Mouse (Mus musculus): ENCODE measurements around the gene Tomm70a. TPM values are rescaled to one million over a fixed set of nuclear protein-coding genes. Genes with fewer than 3 reads are reported as not detected.
"Not testable (repeated sequence)": the region's sequence is repeated elsewhere in the genome, so short reads cannot be mapped to it uniquely, and the experiment has no call there.

The Tomm70a gene
- polyA plus RNA-seq, 1 experiment from 2014 or later = 50.0 TPM

- DNase-seq (ENCODE audit: low spot score) = no peak
- Histone ChIP-seq H3K4me3 (no peak overlapping the region), H3K27me3 (replicated peaks; ENCODE audit: low read depth, poor library complexity, severe bottlenecking) (no peaks in the 10 kb centered on the region), H3K36me3 (replicated peaks) (peaks cover 93% of the 10 kb centered on the region), H3K4me1 (no peaks in the 10 kb centered on the region), H3K9me3 (no peaks in the 10 kb centered on the region), H3K27ac (replicated peaks) (no peak overlapping the region)
- 78% methylated on average over 4 of the region's 4 CpGs for WGBS
Observed at GRCm38 (mm10) chr16:57157728-57158127, 36.2 kb downstream of the Tomm70a start.

- H3K27me3 ChIP-seq (replicated peaks; ENCODE audit: low read depth, poor library complexity, severe bottlenecking) = no peaks in the 10 kb centered on the region
- WGBS = 75% methylated on average over 7 of the region's 7 CpGs
- H3K4me1 ChIP-seq = no peaks in the 10 kb centered on the region
- no peaks in the 10 kb centered on the region for H3K9me3 ChIP-seq
- peaks cover 87% of the 10 kb centered on the region for H3K36me3 ChIP-seq (replicated peaks)
- no peak for DNase-seq (ENCODE audit: low spot score)
- H3K4me3 ChIP-seq = no peak overlapping the region
- H3K27ac ChIP-seq (replicated peaks) = no peak overlapping the region
Observed at GRCm38 (mm10) chr16:57159835-57160234, 38.3 kb downstream of the Tomm70a start.

- Histone ChIP-seq H3K36me3 (replicated peaks) (peaks cover 63% of the 10 kb centered on the region), H3K4me3 (no peak overlapping the region), H3K4me1 (no peaks in the 10 kb centered on the region), H3K27ac (replicated peaks) (no peak overlapping the region), H3K27me3 (replicated peaks; ENCODE audit: low read depth, poor library complexity, severe bottlenecking) (no peaks in the 10 kb centered on the region), H3K9me3 (no peaks in the 10 kb centered on the region)
- DNase-seq (ENCODE audit: low spot score) = no peak
- WGBS = 89% methylated on average over 5 of the region's 5 CpGs
Observed at GRCm38 (mm10) chr16:57162841-57163240, 41.3 kb downstream of the Tomm70a start.

GRCm38 (mm10) chr16:57163694-57164093 is 42.2 kb downstream of the Tomm70a start:
- Histone ChIP-seq H3K4me1 (peaks cover 8% of the 10 kb centered on the region), H3K27me3 (replicated peaks; ENCODE audit: low read depth, poor library complexity, severe bottlenecking) (no peaks in the 10 kb centered on the region), H3K27ac (replicated peaks) (no peak overlapping the region), H3K36me3 (replicated peaks) (peaks cover 54% of the 10 kb centered on the region), H3K4me3 (no peak overlapping the region), H3K9me3 (no peaks in the 10 kb centered on the region)
- no peak for DNase-seq (ENCODE audit: low spot score)
- WGBS = 95% methylated on average over 1 of the region's 1 CpGs

- no peak overlapping the region for H3K4me3 ChIP-seq
- WGBS = 93% methylated on average over 5 of the region's 5 CpGs
- H3K27ac ChIP-seq (replicated peaks) = no peak overlapping the region
- H3K9me3 ChIP-seq = no peaks in the 10 kb centered on the region
- DNase-seq (ENCODE audit: low spot score) = no peak
- H3K4me1 ChIP-seq = peaks cover 8% of the 10 kb centered on the region
- H3K36me3 ChIP-seq (replicated peaks) = peaks cover 42% of the 10 kb centered on the region
- no peaks in the 10 kb centered on the region for H3K27me3 ChIP-seq (replicated peaks; ENCODE audit: low read depth, poor library complexity, severe bottlenecking)
Observed at GRCm38 (mm10) chr16:57165157-57165556, 43.7 kb downstream of the Tomm70a start.

GRCm38 (mm10) chr16:57166086-57166485 is 44.6 kb downstream of the Tomm70a start:
- Histone ChIP-seq H3K9me3 (no peaks in the 10 kb centered on the region), H3K27me3 (replicated peaks; ENCODE audit: low read depth, poor library complexity, severe bottlenecking) (no peaks in the 10 kb centered on the region), H3K4me1 (peaks cover 8% of the 10 kb centered on the region), H3K4me3 (peak overlapping the region; percentile 76), H3K36me3 (replicated peaks) (peaks cover 37% of the 10 kb centered on the region), H3K27ac (replicated peaks) (no peak overlapping the region)
- DNase-seq (ENCODE audit: low spot score) = no peak
- WGBS = 85% methylated on average over 6 of the region's 6 CpGs

GRCm38 (mm10) chr16:57166611-57167513 is 45.4 kb downstream of the Tomm70a start, which contains the start of gene Nit2:
TSS of gene Nit2 (minus strand) at chr16:57167341.
- H3K4me1 ChIP-seq = peaks cover 8% of the 10 kb centered on the region
- peak within 1 kb of the TSS; percentile 92 for H3K27ac ChIP-seq (replicated peaks)
- no peaks in the 10 kb centered on the region for H3K9me3 ChIP-seq
- peaks cover 35% of the 10 kb centered on the region for H3K36me3 ChIP-seq (replicated peaks)
- peak; percentile 96 for DNase-seq (ENCODE audit: low spot score)
- no peaks in the 10 kb centered on the region for H3K27me3 ChIP-seq (replicated peaks; ENCODE audit: low read depth, poor library complexity, severe bottlenecking)
- peak within 1 kb of the TSS; percentile 76 for H3K4me3 ChIP-seq
- under 1% methylated on average over 58 of the region's 58 CpGs for WGBS

- WGBS = 33% methylated on average over 5 of the region's 5 CpGs
- Histone ChIP-seq H3K36me3 (replicated peaks) (peaks cover 32% of the 10 kb centered on the region), H3K4me3 (peak overlapping the region; percentile 76), H3K27ac (replicated peaks) (peak overlapping the region; percentile 92), H3K27me3 (replicated peaks; ENCODE audit: low read depth, poor library complexity, severe bottlenecking) (no peaks in the 10 kb centered on the region), H3K4me1 (peaks cover 8% of the 10 kb centered on the region), H3K9me3 (no peaks in the 10 kb centered on the region)
- DNase-seq (ENCODE audit: low spot score) = no peak
Observed at GRCm38 (mm10) chr16:57167514-57167912, 46.0 kb downstream of the Tomm70a start.

GRCm38 (mm10) chr16:57168236-57168635 is 46.7 kb downstream of the Tomm70a start:
- H3K27ac ChIP-seq (replicated peaks) = no peak overlapping the region

GRCm38 (mm10) chr16:57171161-57171560 is 49.7 kb downstream of the Tomm70a start:
- no peak for DNase-seq (ENCODE audit: low spot score)
- Histone ChIP-seq H3K4me3 (no peak overlapping the region), H3K27me3 (replicated peaks; ENCODE audit: low read depth, poor library complexity, severe bottlenecking) (no peaks in the 10 kb centered on the region), H3K9me3 (no peaks in the 10 kb centered on the region), H3K36me3 (replicated peaks) (peaks cover 23% of the 10 kb centered on the region), H3K27ac (replicated peaks) (no peak overlapping the region), H3K4me1 (peaks cover 8% of the 10 kb centered on the region)
- WGBS = 93% methylated on average over 8 of the region's 8 CpGs

More at GRCm38 (mm10) chr16:57168236-57168635, 46.7 kb downstream of the Tomm70a start:
- 68% methylated on average over 4 of the region's 4 CpGs for WGBS
- Histone ChIP-seq H3K36me3 (replicated peaks) (peaks cover 30% of the 10 kb centered on the region), H3K4me3 (no peak overlapping the region), H3K27me3 (replicated peaks; ENCODE audit: low read depth, poor library complexity, severe bottlenecking) (no peaks in the 10 kb centered on the region), H3K4me1 (peaks cover 8% of the 10 kb centered on the region), H3K9me3 (no peaks in the 10 kb centered on the region)
- DNase-seq (ENCODE audit: low spot score) = no peak

- DNase-seq (ENCODE audit: low spot score) = no peak
- WGBS = 90% methylated on average over 6 of the region's 6 CpGs
- no peaks in the 10 kb centered on the region for H3K27me3 ChIP-seq (replicated peaks; ENCODE audit: low read depth, poor library complexity, severe bottlenecking)
- H3K9me3 ChIP-seq = no peaks in the 10 kb centered on the region
- H3K4me3 ChIP-seq = no peak overlapping the region
- H3K36me3 ChIP-seq (replicated peaks) = peaks cover 27% of the 10 kb centered on the region
- H3K27ac ChIP-seq (replicated peaks) = no peak overlapping the region
- peaks cover 8% of the 10 kb centered on the region for H3K4me1 ChIP-seq
Observed at GRCm38 (mm10) chr16:57171570-57171969, 50.1 kb downstream of the Tomm70a start.

GRCm38 (mm10) chr16:57174480-57174879 is 53.0 kb downstream of the Tomm70a start:
- H3K4me3 ChIP-seq; H3K27me3 ChIP-seq (replicated peaks; ENCODE audit: low read depth, poor library complexity, severe bottlenecking); H3K9me3 ChIP-seq; H3K4me1 ChIP-seq; H3K27ac ChIP-seq (replicated peaks); DNase-seq (ENCODE audit: low spot score): not testable (repeated sequence)
- peaks cover 35% of the 10 kb centered on the region for H3K36me3 ChIP-seq (replicated peaks)

GRCm38 (mm10) chr16:57175751-57176150 is 54.2 kb downstream of the Tomm70a start:
- WGBS = 71% methylated on average over 2 of the region's 2 CpGs
- DNase-seq (ENCODE audit: low spot score) = no peak

More at GRCm38 (mm10) chr16:57175751-57176150, 54.2 kb downstream of the Tomm70a start:
- H3K27ac ChIP-seq (replicated peaks) = no peak overlapping the region
- H3K27me3 ChIP-seq (replicated peaks; ENCODE audit: low read depth, poor library complexity, severe bottlenecking) = no peaks in the 10 kb centered on the region
- peaks cover 42% of the 10 kb centered on the region for H3K36me3 ChIP-seq (replicated peaks)
- no peaks in the 10 kb centered on the region for H3K9me3 ChIP-seq
- H3K4me3 ChIP-seq = no peak overlapping the region
- H3K4me1 ChIP-seq = no peaks in the 10 kb centered on the region

Data from embryonic facial prominence, embryonic 10.5 days (tissue).